Mouse (Mus musculus) embryonic facial prominence, embryonic 15.5 days (tissue): ENCODE results near the gene Dnah7c. TPM values are rescaled to one million over a fixed set of nuclear protein-coding genes. Genes with fewer than 3 reads are reported as not detected.
A peak's percentile ranks its signal among the peaks of the same experiment; 100 is the strongest.
"Not testable (repeated sequence)": the region's sequence is repeated elsewhere in the genome, so short reads cannot be mapped to it uniquely, and the experiment has no call there.

Experiments
- ATAC-seq: fragments of 200-750 bp; cut with Nextera tagmentation; 2 replicates; pipeline ENCODE4 v1.8.0; 2017; ENCODE audit warnings: low read depth, moderate TSS enrichment; ENCODE audit not compliant: insufficient number of reproducible peaks, low FRiP score, low TSS enrichment
- H3K27ac ChIP-seq: fragments of 300-500 bp; sonication (generic); replicated peaks from 2 replicates; pipeline ENCODE4 v1.5.1; 2015; ENCODE audit warnings: mild to moderate bottlenecking, inconsistent platforms
- H3K27me3 ChIP-seq: fragments of 300-500 bp; sonication (generic); 2 replicates; pipeline ENCODE4 v1.6.1; 2015; ENCODE audit warnings: inconsistent platforms
- H3K36me3 ChIP-seq: fragments of 300-500 bp; sonication (generic); 2 replicates; pipeline ENCODE4 v1.6.1; 2015; ENCODE audit warnings: mild to moderate bottlenecking, inconsistent platforms
- H3K4me1 ChIP-seq: fragments of 300-500 bp; sonication (generic); 2 replicates; pipeline ENCODE4 v1.6.1; 2015; ENCODE audit warnings: inconsistent platforms
- H3K4me2 ChIP-seq: fragments of 300-500 bp; sonication (generic); replicated peaks from 2 replicates; pipeline ENCODE4 v1.6.1; 2015; ENCODE audit warnings: mild to moderate bottlenecking, inconsistent platforms
- H3K4me3 ChIP-seq: fragments of 300-500 bp; sonication (generic); replicated peaks from 2 replicates; pipeline ENCODE4 v1.5.1; 2015; ENCODE audit warnings: mild to moderate bottlenecking, inconsistent platforms
- H3K9ac ChIP-seq: fragments of 300-500 bp; sonication (generic); 2 replicates; pipeline ENCODE4 v1.6.1; 2015; ENCODE audit warnings: inconsistent platforms
- H3K9me3 ChIP-seq: fragments of 300-500 bp; sonication (generic); replicated peaks from 2 replicates; pipeline ENCODE4 v1.6.1; 2016; ENCODE audit warnings: inconsistent platforms
- WGBS: fragments of 180-500 bp; shearing (Covaris S2); methylation state at CpG from one replicate; pipeline ENCODE4 v1.1.7; 2015; 5-methylcytosine and 5-hydroxymethylcytosine counted together
- polyA plus RNA-seq: library from polyadenylated mRNA; unstranded; fragments of >200 nt; fragmentation: Nextera tagmentation; extraction: Ambion mirVana; gene quantifications from 2 replicates; pipeline ENCODE4 v1.2.1, GENCODE M21; 2015

Dnah7c gene
- 0.11 and 0.22 TPM in 2 replicates for polyA plus RNA-seq

GRCm38 (mm10) chr1:46425137-46425925 is at the start of gene Dnah7c:
Gene Dnah7c (plus strand): TSS chr1:46425592.
- Histone ChIP-seq H3K27me3 (no peaks in the 10 kb centered on the region), H3K36me3 (no peaks in the 10 kb centered on the region), H3K9ac (0 out of 2 replicates have a peak within 1 kb of the TSS, but pooled peaks have one; percentile 26), H3K4me2 (peak within 1 kb of the TSS; percentile 69), H3K4me3 (peak within 1 kb of the TSS; percentile 48), H3K4me1 (peaks cover 7% of the 10 kb centered on the region; the same call in 1 of the 2 replicates), H3K27ac (no peak within 1 kb of the TSS), H3K9me3 (no peaks in the 10 kb centered on the region)
- peak; percentile 47 for ATAC-seq
- WGBS = 8% methylated on average over 30 of the region's 30 CpGs

GRCm38 (mm10) chr1:46380641-46381040 is 44.8 kb upstream of the Dnah7c start:
- not testable (repeated sequence) for H3K36me3 ChIP-seq, ATAC-seq
- 93% methylated on average over 3 of the region's 3 CpGs for WGBS

GRCm38 (mm10) chr1:46394681-46395297 is 30.6 kb upstream of the Dnah7c start:
- H3K27ac ChIP-seq, ATAC-seq, H3K27me3 ChIP-seq, H3K9me3 ChIP-seq, H3K4me2 ChIP-seq, H3K4me1 ChIP-seq, H3K9ac ChIP-seq, H3K36me3 ChIP-seq, H3K4me3 ChIP-seq: not testable (repeated sequence)
- WGBS = 83% methylated on average over 4 of the region's 4 CpGs

More at GRCm38 (mm10) chr1:46380641-46381040, 44.8 kb upstream of the Dnah7c start:
- not testable (repeated sequence) for H3K4me1 ChIP-seq, H3K27me3 ChIP-seq, H3K4me3 ChIP-seq, H3K4me2 ChIP-seq, H3K27ac ChIP-seq, H3K9me3 ChIP-seq, H3K9ac ChIP-seq

- 74% methylated on average over 6 of the region's 6 CpGs for WGBS
- H3K9ac ChIP-seq = no peak overlapping the region
- no peak overlapping the region for H3K27ac ChIP-seq
- no peaks in the 10 kb centered on the region for H3K27me3 ChIP-seq
- no peak for ATAC-seq
- no peak overlapping the region for H3K4me2 ChIP-seq
- H3K36me3 ChIP-seq = no peaks in the 10 kb centered on the region
- H3K9me3 ChIP-seq = no peaks in the 10 kb centered on the region
- H3K4me1 ChIP-seq = no peaks in the 10 kb centered on the region
- H3K4me3 ChIP-seq = no peak overlapping the region
Observed at GRCm38 (mm10) chr1:46408324-46409115, 16.9 kb upstream of the Dnah7c start.

- not testable (repeated sequence) for ATAC-seq, H3K27me3 ChIP-seq
Observed at GRCm38 (mm10) chr1:46414798-46415197, 10.6 kb upstream of the Dnah7c start.

GRCm38 (mm10) chr1:46416946-46417345 is 8.4 kb upstream of the Dnah7c start:
- not testable (repeated sequence) for H3K27ac ChIP-seq, H3K36me3 ChIP-seq, H3K9me3 ChIP-seq, ATAC-seq, H3K4me2 ChIP-seq, H3K4me1 ChIP-seq, H3K9ac ChIP-seq, H3K27me3 ChIP-seq, H3K4me3 ChIP-seq
- WGBS = 13% methylated on average over 3 of the region's 3 CpGs

More at GRCm38 (mm10) chr1:46414798-46415197, 10.6 kb upstream of the Dnah7c start:
- H3K27ac ChIP-seq, H3K9me3 ChIP-seq, H3K4me1 ChIP-seq, H3K4me2 ChIP-seq, H3K36me3 ChIP-seq, H3K9ac ChIP-seq, H3K4me3 ChIP-seq: not testable (repeated sequence)
- 74% methylated on average over 7 of the region's 7 CpGs for WGBS

GRCm38 (mm10) chr1:46418966-46419365 is 6.4 kb upstream of the Dnah7c start:
- H3K27me3 ChIP-seq, H3K36me3 ChIP-seq, H3K4me1 ChIP-seq, H3K9me3 ChIP-seq, H3K4me3 ChIP-seq, H3K9ac ChIP-seq, H3K4me2 ChIP-seq, H3K27ac ChIP-seq: not testable (repeated sequence)
- WGBS = 41% methylated on average over 3 of the region's 4 CpGs
- 0 out of 2 replicates have a peak, but pooled peaks have one; percentile 47 for ATAC-seq

- WGBS = 66% methylated on average over 2 of the region's 2 CpGs
- ATAC-seq = no peak
Observed at GRCm38 (mm10) chr1:46428401-46428800, 3.0 kb downstream of the Dnah7c start.

GRCm38 (mm10) chr1:46514671-46515070 is 89.3 kb downstream of the Dnah7c start:
- not testable (repeated sequence) for H3K4me2 ChIP-seq, H3K4me1 ChIP-seq, H3K4me3 ChIP-seq, H3K9me3 ChIP-seq, H3K36me3 ChIP-seq, ATAC-seq, H3K27me3 ChIP-seq, H3K9ac ChIP-seq, H3K27ac ChIP-seq
- WGBS = 71% methylated on average over 1 of the region's 1 CpGs

More at GRCm38 (mm10) chr1:46428401-46428800, 3.0 kb downstream of the Dnah7c start:
- Histone ChIP-seq H3K36me3 (no peaks in the 10 kb centered on the region), H3K27me3 (no peaks in the 10 kb centered on the region), H3K4me2 (no peak overlapping the region), H3K27ac (no peak overlapping the region), H3K9ac (no peak overlapping the region), H3K4me3 (no peak overlapping the region), H3K4me1 (peaks cover 7% of the 10 kb centered on the region; the same call in 1 of the 2 replicates), H3K9me3 (no peaks in the 10 kb centered on the region)

GRCm38 (mm10) chr1:46521032-46521431 is 95.6 kb downstream of the Dnah7c start:
- H3K4me1 ChIP-seq = no peaks in the 10 kb centered on the region
- H3K36me3 ChIP-seq = no peaks in the 10 kb centered on the region
- H3K4me3 ChIP-seq = no peak overlapping the region
- no peak overlapping the region for H3K27ac ChIP-seq
- no peak overlapping the region for H3K9ac ChIP-seq
- no peak overlapping the region for H3K4me2 ChIP-seq
- H3K9me3 ChIP-seq = no peaks in the 10 kb centered on the region
- no peaks in the 10 kb centered on the region for H3K27me3 ChIP-seq
- ATAC-seq = no peak

- not testable (repeated sequence) for H3K36me3 ChIP-seq
Observed at GRCm38 (mm10) chr1:46526537-46526936, 101.1 kb downstream of the Dnah7c start.

More at GRCm38 (mm10) chr1:46526537-46526936, 101.1 kb downstream of the Dnah7c start:
- not testable (repeated sequence) for ATAC-seq, H3K4me3 ChIP-seq, H3K27me3 ChIP-seq, H3K4me1 ChIP-seq, H3K9me3 ChIP-seq, H3K9ac ChIP-seq, H3K4me2 ChIP-seq, H3K27ac ChIP-seq
- 51% methylated on average over 3 of the region's 3 CpGs for WGBS
